Mouse (Mus musculus) small intestine, adult 2 months (tissue): ENCODE data around the gene Usp7.

Experiments used
- CTCF ChIP-seq: fragments of 200-500 bp; IDR thresholded peaks from 2 replicates; pipeline ENCODE4 v1.5.1; 2012; ENCODE audit warnings: low read depth, mild to moderate bottlenecking, control low read depth, inconsistent platforms, low read length, moderate library complexity, mixed read lengths; ENCODE audit not compliant: insufficient replicate concordance, insufficient read length; ENCODE audit errors: extremely low read depth
- POLR2A ChIP-seq: fragments of 200-500 bp; IDR thresholded peaks from 2 replicates; pipeline ENCODE4 v1.6.1; 2012; ENCODE audit warnings: low read depth, mild to moderate bottlenecking, control low read depth, inconsistent platforms, low read length, moderate library complexity

DNA sequence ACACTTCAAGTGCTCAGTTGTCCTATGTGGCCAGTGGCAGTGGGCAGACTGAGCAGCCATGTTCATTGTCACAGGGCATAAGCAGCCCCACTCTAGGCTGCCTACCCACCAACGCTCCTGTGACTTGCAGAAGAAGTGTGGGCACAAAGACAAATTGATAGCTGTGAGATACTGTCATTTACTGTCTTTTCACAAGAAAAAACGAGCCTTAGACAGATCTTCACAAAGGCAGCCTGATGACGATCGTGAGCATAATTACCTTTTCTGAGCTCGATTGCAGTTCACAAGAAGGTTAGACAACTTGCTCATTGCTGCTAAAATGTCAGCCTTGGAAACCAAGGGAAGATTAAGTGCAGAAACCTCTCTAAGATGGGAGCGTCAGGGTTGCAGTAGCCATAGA, 137.0 kb downstream of the Usp7 start:
- TF ChIP-seq CTCF (no peak), POLR2A (no peak)
